Mouse (Mus musculus): Measurements from ENCODE around the gene Gimap1. TPM values are rescaled to one million over a fixed set of nuclear protein-coding genes. Genes with fewer than 3 reads are reported as not detected.

Gene Gimap1
- polyA plus RNA-seq, 1 experiment from 2014 or later: 5.2 TPM

GRCm38 (mm10) chr6:48732864-48733304 is 6.0 kb upstream of the Gimap1 start:
- H3K27me3 ChIP-seq (ENCODE audit: control insufficient read depth, insufficient read depth, low read length): no peaks in the 10 kb centered on the region
- DNase-seq: no peak
- H3K9ac ChIP-seq (replicated peaks; ENCODE audit: low read length): no peak overlapping the region
- no peaks in the 10 kb centered on the region for H3K4me1 ChIP-seq (ENCODE audit: control insufficient read depth, insufficient read depth, low read length)
- no peak for ATAC-seq (ENCODE audit: low FRiP score, low TSS enrichment)
- no peak overlapping the region for H3K4me3 ChIP-seq (replicated peaks; ENCODE audit: low read depth, low read length)
- H3K9me3 ChIP-seq (ENCODE audit: control insufficient read depth, low read length): no peaks in the 10 kb centered on the region
- H3K36me3 ChIP-seq (ENCODE audit: control insufficient read depth, insufficient read depth, low read length): no peaks in the 10 kb centered on the region
- H3K27ac ChIP-seq (replicated peaks; ENCODE audit: low read depth, low read length): no peak overlapping the region
- no peak overlapping the region for H3K4me2 ChIP-seq (ENCODE audit: low read length)
- WGBS: 62% methylated on average over 8 of the region's 8 CpGs

- ATAC-seq (ENCODE audit: low FRiP score, low TSS enrichment) (no peak), DNase-seq (no peak)
- H3K27me3 ChIP-seq (ENCODE audit: control insufficient read depth, insufficient read depth, low read length): no peaks in the 10 kb centered on the region
- no peak overlapping the region for H3K27ac ChIP-seq (replicated peaks; ENCODE audit: low read depth, low read length)
- no peaks in the 10 kb centered on the region for H3K9me3 ChIP-seq (ENCODE audit: control insufficient read depth, low read length)
- H3K36me3 ChIP-seq (ENCODE audit: control insufficient read depth, insufficient read depth, low read length): no peaks in the 10 kb centered on the region
- H3K4me1 ChIP-seq (ENCODE audit: control insufficient read depth, insufficient read depth, low read length): no peaks in the 10 kb centered on the region
- H3K4me3 ChIP-seq (replicated peaks; ENCODE audit: low read depth, low read length): no peak overlapping the region
- 83% methylated on average over 1 of the region's 1 CpGs for WGBS
- H3K9ac ChIP-seq (replicated peaks; ENCODE audit: low read length): no peak overlapping the region
- no peak overlapping the region for H3K4me2 ChIP-seq (ENCODE audit: low read length)
These were observed 5.2 kb upstream of the Gimap1 start for GRCm38 (mm10) chr6:48733660-48734059.

GRCm38 (mm10) chr6:48737053-48737452 is 1.8 kb upstream of the Gimap1 start:
- Histone ChIP-seq H3K4me3 (replicated peaks; ENCODE audit: low read depth, low read length) (no peak overlapping the region), H3K4me2 (ENCODE audit: low read length) (no peak overlapping the region), H3K27ac (replicated peaks; ENCODE audit: low read depth, low read length) (no peak overlapping the region), H3K4me1 (ENCODE audit: control insufficient read depth, insufficient read depth, low read length) (no peaks in the 10 kb centered on the region), H3K9me3 (ENCODE audit: control insufficient read depth, low read length) (no peaks in the 10 kb centered on the region), H3K27me3 (ENCODE audit: control insufficient read depth, insufficient read depth, low read length) (0 out of 2 replicates have a peak, but pooled peaks cover 3% of the 10 kb centered on the region), H3K36me3 (ENCODE audit: control insufficient read depth, insufficient read depth, low read length) (no peaks in the 10 kb centered on the region), H3K9ac (replicated peaks; ENCODE audit: low read length) (no peak overlapping the region)
- no peak for ATAC-seq (ENCODE audit: low FRiP score, low TSS enrichment)
- no peak for DNase-seq
- WGBS: 79% methylated on average over 2 of the region's 2 CpGs

GRCm38 (mm10) chr6:48737688-48738087 is 1.2 kb upstream of the Gimap1 start:
- Histone ChIP-seq H3K36me3 (ENCODE audit: control insufficient read depth, insufficient read depth, low read length) (no peaks in the 10 kb centered on the region), H3K4me3 (replicated peaks; ENCODE audit: low read depth, low read length) (no peak overlapping the region), H3K9ac (replicated peaks; ENCODE audit: low read length) (no peak overlapping the region), H3K4me1 (ENCODE audit: control insufficient read depth, insufficient read depth, low read length) (no peaks in the 10 kb centered on the region), H3K27ac (replicated peaks; ENCODE audit: low read depth, low read length) (no peak overlapping the region), H3K9me3 (ENCODE audit: control insufficient read depth, low read length) (no peaks in the 10 kb centered on the region), H3K4me2 (ENCODE audit: low read length) (no peak overlapping the region), H3K27me3 (ENCODE audit: control insufficient read depth, insufficient read depth, low read length) (peaks cover 9% of the 10 kb centered on the region; the same call in 1 of the 2 replicates)
- WGBS: 94% methylated on average over 5 of the region's 5 CpGs
- DNase-seq: no peak
- no peak for ATAC-seq (ENCODE audit: low FRiP score, low TSS enrichment)

GRCm38 (mm10) chr6:48739780-48740055 is 864 bp downstream of the Gimap1 start:
- H3K4me1 ChIP-seq (ENCODE audit: control insufficient read depth, insufficient read depth, low read length): no peaks in the 10 kb centered on the region
- no peak overlapping the region for H3K4me3 ChIP-seq (replicated peaks; ENCODE audit: low read depth, low read length)
- H3K27me3 ChIP-seq (ENCODE audit: control insufficient read depth, insufficient read depth, low read length): peaks cover 17% of the 10 kb centered on the region
- H3K9me3 ChIP-seq (ENCODE audit: control insufficient read depth, low read length): no peaks in the 10 kb centered on the region
- H3K36me3 ChIP-seq (ENCODE audit: control insufficient read depth, insufficient read depth, low read length): no peaks in the 10 kb centered on the region
- no peak overlapping the region for H3K9ac ChIP-seq (replicated peaks; ENCODE audit: low read length)
- H3K4me2 ChIP-seq (ENCODE audit: low read length): no peak overlapping the region
- DNase-seq (no peak), ATAC-seq (ENCODE audit: low FRiP score, low TSS enrichment) (no peak)
- 93% methylated on average over 3 of the region's 3 CpGs for WGBS
- H3K27ac ChIP-seq (replicated peaks; ENCODE audit: low read depth, low read length): no peak overlapping the region

- 79% methylated on average over 3 of the region's 3 CpGs for WGBS
- Histone ChIP-seq H3K27ac (replicated peaks; ENCODE audit: low read depth, low read length) (no peak overlapping the region), H3K27me3 (ENCODE audit: control insufficient read depth, insufficient read depth, low read length) (peaks cover 17% of the 10 kb centered on the region), H3K4me3 (replicated peaks; ENCODE audit: low read depth, low read length) (no peak overlapping the region), H3K36me3 (ENCODE audit: control insufficient read depth, insufficient read depth, low read length) (no peaks in the 10 kb centered on the region), H3K4me2 (ENCODE audit: low read length) (no peak overlapping the region), H3K4me1 (ENCODE audit: control insufficient read depth, insufficient read depth, low read length) (no peaks in the 10 kb centered on the region), H3K9me3 (ENCODE audit: control insufficient read depth, low read length) (no peaks in the 10 kb centered on the region), H3K9ac (replicated peaks; ENCODE audit: low read length) (no peak overlapping the region)
- ATAC-seq (ENCODE audit: low FRiP score, low TSS enrichment): no peak
- DNase-seq: no peak
These were observed 1.8 kb downstream of the Gimap1 start for GRCm38 (mm10) chr6:48740501-48741169.

GRCm38 (mm10) chr6:48741273-48741672 is 2.4 kb downstream of the Gimap1 start:
- peaks cover 17% of the 10 kb centered on the region for H3K27me3 ChIP-seq (ENCODE audit: control insufficient read depth, insufficient read depth, low read length)
- H3K27ac ChIP-seq (replicated peaks; ENCODE audit: low read depth, low read length): no peak overlapping the region
- H3K4me2 ChIP-seq (ENCODE audit: low read length): no peak overlapping the region
- H3K9ac ChIP-seq (replicated peaks; ENCODE audit: low read length): no peak overlapping the region
- 15% methylated on average over 3 of the region's 3 CpGs for WGBS
- no peaks in the 10 kb centered on the region for H3K36me3 ChIP-seq (ENCODE audit: control insufficient read depth, insufficient read depth, low read length)
- no peaks in the 10 kb centered on the region for H3K4me1 ChIP-seq (ENCODE audit: control insufficient read depth, insufficient read depth, low read length)
- H3K9me3 ChIP-seq (ENCODE audit: control insufficient read depth, low read length): no peaks in the 10 kb centered on the region
- ATAC-seq (ENCODE audit: low FRiP score, low TSS enrichment) (no peak), DNase-seq (no peak)
- no peak overlapping the region for H3K4me3 ChIP-seq (replicated peaks; ENCODE audit: low read depth, low read length)

GRCm38 (mm10) chr6:48741711-48742206 is 2.9 kb downstream of the Gimap1 start:
- DNase-seq (no peak), ATAC-seq (ENCODE audit: low FRiP score, low TSS enrichment) (no peak)
- Histone ChIP-seq H3K4me3 (replicated peaks; ENCODE audit: low read depth, low read length) (no peak overlapping the region), H3K27me3 (ENCODE audit: control insufficient read depth, insufficient read depth, low read length) (peaks cover 17% of the 10 kb centered on the region), H3K4me1 (ENCODE audit: control insufficient read depth, insufficient read depth, low read length) (no peaks in the 10 kb centered on the region), H3K4me2 (ENCODE audit: low read length) (peak overlapping the region; percentile 73), H3K27ac (replicated peaks; ENCODE audit: low read depth, low read length) (no peak overlapping the region), H3K9ac (replicated peaks; ENCODE audit: low read length) (no peak overlapping the region), H3K9me3 (ENCODE audit: control insufficient read depth, low read length) (no peaks in the 10 kb centered on the region), H3K36me3 (ENCODE audit: control insufficient read depth, insufficient read depth, low read length) (no peaks in the 10 kb centered on the region)
- WGBS: 42% methylated on average over 9 of the region's 9 CpGs

Measured in midbrain, embryonic 14.5 days (tissue).